Mouse (Mus musculus) layer of hippocampus, adult 18-20 months (tissue): ENCODE results near the gene Esyt1. TPM values are rescaled to one million over a fixed set of nuclear protein-coding genes. Genes with fewer than 3 reads are reported as not detected.
"Not testable (repeated sequence)": the region's sequence is repeated elsewhere in the genome, so short reads cannot be mapped to it uniquely, and the experiment has no call there.

ENCODE experiments used
- DNase-seq, 2 experiments: peaks; one replicate each; pipeline ENCODE4 v3.0.0; 2022; ENCODE audit warnings: low spot score in 2 of 2
- total RNA-seq, 2 experiments: library from RNA; stranded (reverse); gene quantifications; 2 replicates each; pipeline ENCODE4 v1.2.3; 2021

The Esyt1 gene
- total RNA-seq, 2 experiments from 2014 or later, result 6.2 to 6.3 TPM

- no peak for DNase-seq
Measured at GRCm38 (mm10) chr10:128505974-128506373, 19.7 kb downstream of the Esyt1 start.

GRCm38 (mm10) chr10:128505371-128505667, 20.4 kb downstream of the Esyt1 start:
- not testable (repeated sequence) for DNase-seq

DNA sequence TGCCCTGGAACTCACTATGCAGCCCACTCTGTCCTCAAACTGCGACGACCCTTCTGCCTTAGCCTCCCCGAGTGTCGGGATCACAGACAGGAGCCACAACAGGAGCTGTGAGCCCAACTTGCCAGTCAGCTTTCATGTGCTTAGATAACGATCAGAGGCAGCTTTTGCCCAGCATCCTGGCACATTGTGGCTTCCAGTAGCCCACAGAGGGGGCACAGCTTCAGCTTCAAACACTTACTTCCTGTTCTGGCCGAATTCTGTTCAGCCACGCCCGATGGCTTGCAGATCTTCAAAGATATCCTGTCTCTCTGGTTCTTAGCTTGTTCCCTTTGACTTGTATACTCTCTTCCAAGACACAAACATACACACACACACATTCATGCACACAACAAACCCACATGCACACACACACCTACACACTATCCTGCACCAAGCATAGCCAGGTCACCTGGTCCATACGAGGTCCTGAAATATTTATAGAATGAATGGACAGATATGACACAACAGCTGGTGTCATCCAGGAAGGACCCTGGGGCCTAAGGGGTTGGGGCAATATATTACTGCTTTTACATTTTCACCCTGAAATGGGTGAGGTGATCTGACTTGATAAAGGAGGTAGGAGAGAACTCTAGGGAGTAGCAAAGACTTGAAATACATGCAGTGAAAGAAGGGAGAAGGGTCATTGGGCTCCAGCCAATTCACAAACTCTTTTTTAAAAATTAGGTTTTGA, 20.9 kb downstream of the Esyt1 start:
- no peak for DNase-seq

- no peak for DNase-seq
Measured at GRCm38 (mm10) chr10:128504012-128504411, 21.7 kb downstream of the Esyt1 start.

DNA sequence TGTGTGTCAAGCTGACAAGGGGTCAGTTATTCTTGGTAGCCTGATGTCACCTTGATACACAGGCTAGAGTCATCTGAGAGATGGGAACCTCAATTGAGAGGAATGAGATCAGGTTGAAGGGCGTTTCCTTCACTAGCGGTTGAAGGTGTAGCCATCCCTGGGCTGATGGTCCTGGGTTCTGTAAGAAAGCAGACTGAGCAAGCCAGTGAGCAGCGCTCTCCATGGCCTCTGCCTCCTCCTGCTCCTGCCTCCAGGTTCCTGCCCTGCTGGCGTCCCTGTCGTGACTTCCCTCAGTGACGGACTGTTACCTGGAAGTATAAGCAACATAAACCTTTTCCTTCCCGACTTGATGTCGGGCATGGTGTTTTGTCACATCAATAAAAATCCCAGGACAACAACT, 22.1 kb downstream of the Esyt1 start:
- DNase-seq, result no peak

GRCm38 (mm10) chr10:128502341-128502740, 23.3 kb downstream of the Esyt1 start:
- DNase-seq, result no peak

DNA sequence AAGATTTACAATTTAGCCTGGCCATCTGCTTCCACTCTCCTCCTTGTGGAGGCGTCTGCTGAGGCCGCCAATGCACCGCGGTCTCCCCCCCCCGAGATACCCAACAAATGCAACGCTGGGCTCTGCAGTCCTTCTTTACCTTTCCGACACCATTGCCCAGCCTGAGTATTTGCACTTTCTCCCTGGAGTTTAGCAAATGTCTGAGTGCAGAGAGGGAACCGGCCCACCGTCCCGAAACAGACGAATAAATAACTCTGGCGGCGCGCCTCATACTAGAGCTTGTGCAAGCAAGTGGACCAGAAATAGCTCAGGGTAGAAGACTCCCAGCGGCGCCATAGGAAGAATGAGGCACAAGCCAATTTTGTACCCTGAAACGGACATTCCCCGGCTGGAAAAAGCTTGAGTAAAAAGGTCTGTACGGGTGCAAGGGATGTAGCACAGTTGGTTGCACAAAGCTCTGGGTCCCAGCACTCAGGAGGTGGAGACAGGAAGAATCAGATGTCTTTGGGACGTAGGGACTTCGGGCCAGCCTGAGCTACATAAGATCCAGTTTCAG, 26.5 kb downstream of the Esyt1 start:
- peak in 1 of 2 experiments; percentile 71 for DNase-seq

DNA sequence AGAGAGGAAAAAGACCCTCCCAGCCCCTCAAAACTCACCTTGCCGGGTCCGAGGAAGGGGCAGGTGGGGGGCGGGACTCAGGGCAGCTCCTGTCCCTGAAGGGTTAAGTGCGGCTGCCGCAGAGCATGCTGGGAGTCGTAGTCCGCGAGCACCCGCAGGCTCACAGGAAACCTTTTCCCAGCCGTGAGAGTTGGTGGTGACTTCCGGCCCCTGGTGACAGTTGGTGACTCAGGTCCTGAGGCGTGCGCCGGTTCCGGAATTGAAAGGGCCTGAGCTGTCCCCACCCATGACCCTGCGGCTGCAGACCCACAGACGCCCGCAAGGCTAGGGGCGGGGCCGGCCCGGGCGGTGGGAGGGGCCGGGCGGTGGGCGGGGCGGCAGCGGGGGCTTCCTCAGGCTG, 27.1 kb downstream of the Esyt1 start, which contains the start of gene Myl6b:
TSS of gene Myl6b (minus strand) at position 96 of the 400 bp plus-strand sequence.
- peak; percentile 93 to 97 for DNase-seq

DNA sequence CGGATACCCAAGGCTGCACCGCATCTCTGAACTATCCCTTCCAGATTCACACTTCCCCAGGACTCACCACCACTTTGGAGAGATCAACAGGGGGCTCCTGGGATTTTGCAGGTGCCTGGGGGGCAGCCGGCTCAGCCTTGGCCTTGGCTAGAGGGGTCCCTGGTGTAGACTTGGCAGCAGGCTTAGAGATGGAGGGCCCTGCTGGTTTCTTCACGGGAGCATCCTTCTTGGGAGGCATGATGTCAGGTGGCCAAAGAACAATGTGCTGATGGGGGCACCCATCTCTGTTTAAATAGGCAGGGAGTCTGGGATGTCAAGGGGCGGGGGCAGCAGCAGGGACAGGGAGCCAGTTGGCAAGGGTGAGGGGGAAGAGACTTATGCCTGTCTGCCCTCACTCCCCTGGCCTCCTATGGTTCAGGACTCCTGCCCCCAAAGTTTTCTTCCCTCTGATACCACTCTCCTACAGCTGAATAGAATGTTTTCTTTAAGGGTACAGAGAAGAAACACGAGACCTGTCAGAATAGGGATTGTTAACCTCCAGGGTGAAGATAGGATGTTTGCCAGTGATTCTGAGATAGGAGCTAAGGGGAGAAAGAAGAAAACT, 28.4 kb downstream of the Esyt1 start:
- no peak for DNase-seq

DNA sequence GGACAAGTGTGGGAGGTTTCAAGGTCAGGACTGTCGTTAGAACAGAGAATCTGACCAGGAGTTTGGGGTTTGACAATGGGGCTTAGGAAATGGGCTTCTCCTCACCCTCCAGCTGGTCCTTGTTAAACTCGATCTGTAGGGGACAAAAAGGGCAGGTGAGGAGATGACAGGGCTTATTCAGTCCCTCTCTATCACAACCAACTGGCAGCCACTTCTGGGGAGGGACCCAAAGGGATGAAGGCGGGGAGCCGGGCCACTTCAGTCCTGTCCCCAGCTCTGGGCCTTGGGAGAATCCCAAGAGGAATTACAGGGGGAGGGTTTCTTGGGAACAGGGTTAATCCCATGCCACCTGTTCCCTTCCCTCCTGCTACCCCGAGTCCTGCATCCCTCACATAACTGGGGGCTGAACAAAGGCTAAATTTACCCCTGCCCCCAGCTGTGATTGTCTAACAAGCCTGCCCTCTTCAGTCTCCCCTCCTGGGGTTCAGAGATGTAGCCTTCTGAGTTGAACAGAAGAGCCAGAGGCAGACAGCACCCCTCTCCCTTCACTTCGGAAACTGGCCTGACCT, 29.1 kb downstream of the Esyt1 start:
- no peak for DNase-seq

- no peak for DNase-seq
Measured at GRCm38 (mm10) chr10:128495903-128496302, 29.8 kb downstream of the Esyt1 start.

- DNase-seq, result no peak
Measured at GRCm38 (mm10) chr10:128495270-128495669, 30.4 kb downstream of the Esyt1 start.

DNA sequence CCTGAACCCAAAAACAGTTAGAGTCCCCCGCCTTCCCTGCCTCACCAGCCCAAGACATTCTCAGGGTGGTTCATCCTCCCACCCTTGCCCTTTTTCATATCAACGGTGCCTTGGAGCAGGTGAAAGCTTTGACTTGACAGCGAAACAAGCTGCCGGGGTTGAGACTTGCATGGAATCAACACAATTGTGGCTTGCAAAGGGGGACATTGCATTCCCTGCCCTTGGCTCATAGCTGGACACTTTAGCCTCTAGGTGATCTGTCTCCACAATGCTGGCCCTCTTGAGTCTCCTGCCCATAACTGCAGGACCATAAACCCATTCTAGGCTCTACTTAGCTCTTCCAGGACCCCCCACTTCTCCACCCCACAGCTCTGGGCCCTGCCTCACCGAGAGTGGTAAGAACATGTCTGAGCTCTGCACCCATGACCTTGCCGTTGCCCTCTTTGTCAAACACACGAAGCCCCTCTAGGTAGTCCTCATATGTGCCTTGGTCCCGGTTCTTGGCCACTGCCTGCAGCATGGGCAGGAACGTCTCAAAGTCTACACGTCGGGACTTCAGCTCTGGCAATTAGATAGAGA, 30.9 kb downstream of the Esyt1 start:
- DNase-seq, result no peak

DNA sequence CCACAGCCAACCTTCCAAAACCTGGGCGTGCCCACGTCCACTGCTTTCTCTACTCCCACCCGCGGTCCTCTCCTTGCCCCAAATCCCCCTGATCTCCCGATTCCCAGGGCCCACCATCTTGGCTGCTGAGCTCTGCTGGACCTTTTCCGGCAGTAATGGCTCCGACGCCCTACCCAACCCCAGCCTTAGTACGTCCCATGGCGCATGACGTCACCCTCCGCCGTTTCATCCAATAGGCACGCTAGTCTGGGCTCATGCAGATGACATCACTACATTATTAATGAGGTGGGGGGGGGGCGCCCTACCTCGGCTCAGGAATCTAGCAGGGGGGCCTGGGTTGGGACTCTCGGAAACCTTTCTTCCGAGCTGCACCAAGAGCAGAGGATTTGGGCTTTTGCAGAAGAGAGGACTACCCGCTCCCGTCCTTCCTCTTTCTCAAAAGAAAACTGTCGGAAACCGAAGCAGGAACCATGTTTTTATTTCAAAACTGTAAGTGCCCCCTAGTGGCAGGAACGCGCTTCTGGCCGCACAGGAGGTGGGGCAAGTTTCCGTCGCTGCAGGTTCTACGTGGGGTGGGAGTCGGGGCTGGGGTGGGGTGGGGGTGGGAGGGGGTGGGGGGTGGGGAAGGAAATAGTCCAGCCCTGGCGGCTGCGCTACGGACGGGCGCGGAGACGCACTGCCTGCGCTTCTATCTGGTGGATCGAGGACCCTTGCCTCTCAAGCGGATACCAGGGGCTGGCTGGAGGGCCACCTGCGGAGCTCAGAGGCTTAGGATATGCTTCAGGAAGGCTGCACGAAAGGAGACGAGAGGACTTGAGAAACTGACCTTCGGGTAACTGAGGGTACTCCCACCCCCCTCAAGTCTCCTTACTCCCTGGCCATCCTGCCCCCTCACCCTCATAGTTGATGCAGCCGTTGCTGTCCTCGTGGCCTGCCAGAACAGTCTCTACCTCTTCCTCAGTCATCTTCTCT, 31.7 kb downstream of the Esyt1 start, which contains the start of gene Myl6:
TSS of gene Myl6 (minus strand) at position 451 of the 972 bp plus-strand sequence.
- DNase-seq, result peak; percentile 94 to 99

GRCm38 (mm10) chr10:128493319-128493694, 32.4 kb downstream of the Esyt1 start:
- no peak for DNase-seq

DNA sequence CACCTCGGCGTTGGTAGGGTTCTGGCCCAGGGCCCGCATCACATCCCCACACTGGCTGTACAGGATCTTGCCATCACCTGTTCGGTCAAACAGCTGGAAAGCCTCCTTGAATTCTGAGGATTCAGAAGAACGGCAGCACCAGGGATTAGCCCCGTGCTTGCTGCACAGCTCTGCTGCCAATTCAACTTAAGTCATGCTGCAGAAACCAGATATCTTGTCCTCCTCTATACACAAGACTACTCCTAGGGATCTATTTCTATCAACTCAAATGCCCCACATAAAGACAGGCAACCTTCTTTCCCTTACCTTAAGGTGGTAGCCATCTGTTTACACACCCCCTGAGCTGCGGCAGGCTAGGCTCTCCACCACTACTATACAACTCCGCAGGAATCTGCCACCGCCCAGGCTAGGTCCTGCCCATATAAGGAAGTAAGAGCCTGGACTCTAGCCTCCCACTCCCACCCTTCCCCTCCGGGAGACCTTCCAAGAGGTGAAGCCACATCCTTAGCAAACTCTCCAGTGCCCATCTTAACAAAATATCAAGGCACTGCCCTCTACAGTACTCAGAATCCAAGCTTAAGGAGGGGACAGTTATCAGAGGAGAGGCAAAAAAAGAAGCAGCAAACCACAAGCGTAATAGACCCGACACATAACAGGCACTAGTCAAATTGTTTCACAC, 32.9 kb downstream of the Esyt1 start:
- DNase-seq, result peak in 1 of 2 experiments; percentile 57

GRCm38 (mm10) chr10:128492051-128492450, 33.6 kb downstream of the Esyt1 start:
- DNase-seq, result not testable (repeated sequence)

- DNase-seq, result peak in 1 of 2 experiments; percentile 23
Measured at GRCm38 (mm10) chr10:128491495-128491894, 34.2 kb downstream of the Esyt1 start.

- DNase-seq, result no peak
Measured at GRCm38 (mm10) chr10:128490912-128491311, 34.8 kb downstream of the Esyt1 start.

DNA sequence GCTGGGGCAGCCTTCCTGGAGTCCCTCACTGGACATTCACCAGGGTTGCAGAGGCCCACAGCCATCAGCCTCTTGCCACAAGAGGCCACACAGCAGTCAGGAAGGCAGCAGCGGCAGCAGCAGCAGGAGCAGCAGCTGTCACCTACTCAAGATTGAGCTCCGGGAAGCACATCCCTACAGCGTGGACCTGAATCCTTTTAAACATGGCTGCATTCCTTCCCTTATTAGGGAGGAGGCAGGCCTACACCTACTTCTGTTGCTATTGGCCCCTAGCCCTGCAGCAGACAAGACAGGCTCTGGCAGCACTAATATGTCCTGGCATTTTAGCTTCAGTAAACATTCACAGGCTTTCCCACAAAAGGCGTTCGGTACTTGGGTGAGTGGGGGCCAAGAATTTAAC, 35.4 kb downstream of the Esyt1 start:
- peak in 1 of 2 experiments; percentile 52 for DNase-seq
